Mouse (Mus musculus): ENCODE results near the gene Haus6. TPM values are rescaled to one million over a fixed set of nuclear protein-coding genes. Genes with fewer than 3 reads are reported as not detected.
"Not testable (repeated sequence)": the region's sequence is repeated elsewhere in the genome, so short reads cannot be mapped to it uniquely, and the experiment has no call there.

The Haus6 gene
- polyA plus RNA-seq, 1 experiment from 2014 or later = 9.2 TPM

- no peak for ATAC-seq (replicated peaks; ENCODE audit: extremely low read depth, insufficient read depth, low FRiP score)
- no peaks in the 10 kb centered on the region for H3K9me3 ChIP-seq (replicated peaks; ENCODE audit: control insufficient read depth, low read length)
- no peaks in the 10 kb centered on the region for H3K27me3 ChIP-seq (ENCODE audit: control insufficient read depth, insufficient read depth, low read length)
- no peak overlapping the region for H3K4me2 ChIP-seq (ENCODE audit: low read depth, low read length)
- no peak overlapping the region for H3K27ac ChIP-seq (ENCODE audit: low read length)
- no peak overlapping the region for H3K9ac ChIP-seq (ENCODE audit: low read length)
- no peak overlapping the region for H3K4me3 ChIP-seq (ENCODE audit: low read length)
- WGBS = 71% methylated on average over 4 of the region's 4 CpGs
- no peaks in the 10 kb centered on the region for H3K4me1 ChIP-seq (ENCODE audit: control insufficient read depth, insufficient read depth, low read length)
- H3K36me3 ChIP-seq (ENCODE audit: control insufficient read depth, insufficient read depth) = no peaks in the 10 kb centered on the region
Observed at GRCm38 (mm10) chr4:86631831-86632230, 20.0 kb upstream of the Haus6 start.

- not testable (repeated sequence) for H3K4me3 ChIP-seq (ENCODE audit: low read length); H3K9ac ChIP-seq (ENCODE audit: low read length); ATAC-seq (replicated peaks; ENCODE audit: extremely low read depth, insufficient read depth, low FRiP score); H3K36me3 ChIP-seq (ENCODE audit: control insufficient read depth, insufficient read depth); H3K4me1 ChIP-seq (ENCODE audit: control insufficient read depth, insufficient read depth, low read length); H3K27ac ChIP-seq (ENCODE audit: low read length); H3K27me3 ChIP-seq (ENCODE audit: control insufficient read depth, insufficient read depth, low read length); H3K4me2 ChIP-seq (ENCODE audit: low read depth, low read length); H3K9me3 ChIP-seq (replicated peaks; ENCODE audit: control insufficient read depth, low read length)
- 86% methylated on average over 7 of the region's 7 CpGs for WGBS
Observed at GRCm38 (mm10) chr4:86626496-86626895, 14.6 kb upstream of the Haus6 start.

GRCm38 (mm10) chr4:86625463-86625862 lies 13.6 kb upstream of the Haus6 start:
- Histone ChIP-seq H3K9ac (ENCODE audit: low read length) (no peak overlapping the region), H3K4me3 (ENCODE audit: low read length) (no peak overlapping the region), H3K4me1 (ENCODE audit: control insufficient read depth, insufficient read depth, low read length) (no peaks in the 10 kb centered on the region), H3K9me3 (replicated peaks; ENCODE audit: control insufficient read depth, low read length) (no peaks in the 10 kb centered on the region), H3K27me3 (ENCODE audit: control insufficient read depth, insufficient read depth, low read length) (no peaks in the 10 kb centered on the region), H3K4me2 (ENCODE audit: low read depth, low read length) (no peak overlapping the region), H3K36me3 (ENCODE audit: control insufficient read depth, insufficient read depth) (no peaks in the 10 kb centered on the region), H3K27ac (ENCODE audit: low read length) (no peak overlapping the region)
- WGBS = 79% methylated on average over 5 of the region's 5 CpGs
- ATAC-seq (replicated peaks; ENCODE audit: extremely low read depth, insufficient read depth, low FRiP score) = no peak

- not testable (repeated sequence) for ATAC-seq (replicated peaks; ENCODE audit: extremely low read depth, insufficient read depth, low FRiP score); H3K36me3 ChIP-seq (ENCODE audit: control insufficient read depth, insufficient read depth)
- 78% methylated on average over 1 of the region's 1 CpGs for WGBS
Observed at GRCm38 (mm10) chr4:86622532-86622931, 10.7 kb upstream of the Haus6 start.

DNA sequence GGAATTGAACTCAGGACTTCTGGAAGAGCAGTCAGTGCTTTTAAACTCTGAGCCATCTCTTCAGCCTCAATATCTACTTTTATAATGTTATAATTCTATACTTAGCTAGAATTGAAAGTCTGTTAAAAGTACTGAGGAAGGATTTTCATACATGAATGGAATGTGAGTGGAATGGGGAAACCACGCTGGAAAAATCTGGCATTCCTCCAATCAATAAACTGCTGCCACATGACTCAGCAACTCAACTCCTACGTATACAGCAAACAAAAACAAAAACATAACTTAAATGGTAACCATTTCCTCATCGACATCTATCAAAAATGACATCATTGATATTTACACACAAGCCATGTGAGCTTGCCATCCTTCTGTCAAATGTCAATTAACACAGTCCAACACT lies 10.3 kb upstream of the Haus6 start:
- Histone ChIP-seq H3K27me3 (ENCODE audit: control insufficient read depth, insufficient read depth, low read length) (no peaks in the 10 kb centered on the region), H3K4me1 (ENCODE audit: control insufficient read depth, insufficient read depth, low read length) (no peaks in the 10 kb centered on the region), H3K4me3 (ENCODE audit: low read length) (no peak overlapping the region), H3K4me2 (ENCODE audit: low read depth, low read length) (no peak overlapping the region), H3K27ac (ENCODE audit: low read length) (no peak overlapping the region), H3K9ac (ENCODE audit: low read length) (no peak overlapping the region), H3K9me3 (replicated peaks; ENCODE audit: control insufficient read depth, low read length) (no peaks in the 10 kb centered on the region), H3K36me3 (ENCODE audit: control insufficient read depth, insufficient read depth) (no peaks in the 10 kb centered on the region)
- WGBS = 60% methylated on average over 3 of the region's 3 CpGs
- ATAC-seq (replicated peaks; ENCODE audit: extremely low read depth, insufficient read depth, low FRiP score) = no peak

More at GRCm38 (mm10) chr4:86622532-86622931, 10.7 kb upstream of the Haus6 start:
- not testable (repeated sequence) for H3K4me3 ChIP-seq (ENCODE audit: low read length); H3K9me3 ChIP-seq (replicated peaks; ENCODE audit: control insufficient read depth, low read length); H3K4me1 ChIP-seq (ENCODE audit: control insufficient read depth, insufficient read depth, low read length); H3K9ac ChIP-seq (ENCODE audit: low read length); H3K4me2 ChIP-seq (ENCODE audit: low read depth, low read length); H3K27me3 ChIP-seq (ENCODE audit: control insufficient read depth, insufficient read depth, low read length); H3K27ac ChIP-seq (ENCODE audit: low read length)

GRCm38 (mm10) chr4:86620506-86620905 lies 8.7 kb upstream of the Haus6 start:
- H3K27me3 ChIP-seq (ENCODE audit: control insufficient read depth, insufficient read depth, low read length) = no peaks in the 10 kb centered on the region
- 65% methylated on average over 2 of the region's 2 CpGs for WGBS
- no peak overlapping the region for H3K4me3 ChIP-seq (ENCODE audit: low read length)
- H3K4me2 ChIP-seq (ENCODE audit: low read depth, low read length) = no peak overlapping the region
- H3K36me3 ChIP-seq (ENCODE audit: control insufficient read depth, insufficient read depth) = no peaks in the 10 kb centered on the region
- no peak overlapping the region for H3K9ac ChIP-seq (ENCODE audit: low read length)
- no peak overlapping the region for H3K27ac ChIP-seq (ENCODE audit: low read length)
- no peak for ATAC-seq (replicated peaks; ENCODE audit: extremely low read depth, insufficient read depth, low FRiP score)
- no peaks in the 10 kb centered on the region for H3K9me3 ChIP-seq (replicated peaks; ENCODE audit: control insufficient read depth, low read length)
- no peaks in the 10 kb centered on the region for H3K4me1 ChIP-seq (ENCODE audit: control insufficient read depth, insufficient read depth, low read length)

DNA sequence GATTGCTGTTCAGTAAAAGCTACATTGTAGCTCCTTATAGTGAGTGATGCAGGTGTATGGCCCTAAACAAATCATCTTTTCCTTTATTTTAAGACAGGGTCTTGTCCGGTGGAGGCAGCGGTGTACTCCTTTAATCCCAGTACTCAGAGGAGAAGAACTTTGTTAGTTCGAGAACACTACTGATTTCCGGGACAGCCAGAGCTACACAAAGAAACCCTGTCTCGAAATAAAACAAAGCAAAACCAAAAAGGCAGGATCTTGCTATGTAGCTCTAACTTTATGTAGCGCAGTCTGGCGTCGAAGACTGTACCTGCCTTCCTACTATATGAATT lies 400 bp upstream of the Haus6 start:
- no peaks in the 10 kb centered on the region for H3K36me3 ChIP-seq (ENCODE audit: control insufficient read depth, insufficient read depth)
- 25% methylated on average over 8 of the region's 8 CpGs for WGBS
- H3K9me3 ChIP-seq (replicated peaks; ENCODE audit: control insufficient read depth, low read length) = no peaks in the 10 kb centered on the region
- H3K4me2 ChIP-seq (ENCODE audit: low read depth, low read length) = peak overlapping the region; percentile 61
- no peak for ATAC-seq (replicated peaks; ENCODE audit: extremely low read depth, insufficient read depth, low FRiP score)
- H3K4me1 ChIP-seq (ENCODE audit: control insufficient read depth, insufficient read depth, low read length) = peaks cover 8% of the 10 kb centered on the region
- peak overlapping the region; percentile 73 for H3K4me3 ChIP-seq (ENCODE audit: low read length)
- peak overlapping the region; percentile 65 for H3K9ac ChIP-seq (ENCODE audit: low read length)
- no peaks in the 10 kb centered on the region for H3K27me3 ChIP-seq (ENCODE audit: control insufficient read depth, insufficient read depth, low read length)
- peak overlapping the region; percentile 47 for H3K27ac ChIP-seq (ENCODE audit: low read length)

GRCm38 (mm10) chr4:86591304-86591703 lies 20.6 kb downstream of the Haus6 start:
- Histone ChIP-seq H3K36me3 (ENCODE audit: control insufficient read depth, insufficient read depth) (peaks cover 21% of the 10 kb centered on the region; the same call in 1 of the 2 replicates), H3K4me2 (ENCODE audit: low read depth, low read length) (no peak overlapping the region), H3K4me3 (ENCODE audit: low read length) (no peak overlapping the region), H3K9me3 (replicated peaks; ENCODE audit: control insufficient read depth, low read length) (no peaks in the 10 kb centered on the region), H3K27ac (ENCODE audit: low read length) (no peak overlapping the region), H3K4me1 (ENCODE audit: control insufficient read depth, insufficient read depth, low read length) (no peaks in the 10 kb centered on the region), H3K9ac (ENCODE audit: low read length) (no peak overlapping the region), H3K27me3 (ENCODE audit: control insufficient read depth, insufficient read depth, low read length) (no peaks in the 10 kb centered on the region)
- 88% methylated on average over 2 of the region's 2 CpGs for WGBS
- ATAC-seq (replicated peaks; ENCODE audit: extremely low read depth, insufficient read depth, low FRiP score) = no peak

DNA sequence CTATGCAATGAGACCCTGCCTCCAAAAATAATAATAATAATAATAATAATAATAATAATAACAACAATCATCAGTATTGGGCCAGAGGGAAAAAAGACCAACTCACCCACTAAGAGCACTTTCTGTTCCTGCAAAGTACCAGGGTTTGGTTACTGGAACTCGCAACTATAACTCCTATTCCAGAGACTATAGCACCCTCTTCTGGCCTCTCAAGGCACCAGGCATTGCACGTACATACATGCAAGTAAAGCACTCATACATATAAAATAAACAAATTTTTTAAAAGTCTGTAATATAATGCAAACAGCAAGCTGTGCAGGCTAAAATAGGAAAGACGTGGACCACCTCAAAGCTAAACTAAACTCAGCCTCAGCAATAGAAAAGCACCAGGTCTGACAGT lies 23.6 kb downstream of the Haus6 start:
- Histone ChIP-seq H3K4me1 (ENCODE audit: control insufficient read depth, insufficient read depth, low read length) (no peaks in the 10 kb centered on the region), H3K4me2 (ENCODE audit: low read depth, low read length) (no peak overlapping the region), H3K27me3 (ENCODE audit: control insufficient read depth, insufficient read depth, low read length) (no peaks in the 10 kb centered on the region), H3K9ac (ENCODE audit: low read length) (no peak overlapping the region), H3K9me3 (replicated peaks; ENCODE audit: control insufficient read depth, low read length) (no peaks in the 10 kb centered on the region), H3K4me3 (ENCODE audit: low read length) (no peak overlapping the region), H3K27ac (ENCODE audit: low read length) (no peak overlapping the region), H3K36me3 (ENCODE audit: control insufficient read depth, insufficient read depth) (peaks cover 37% of the 10 kb centered on the region)
- no peak for ATAC-seq (replicated peaks; ENCODE audit: extremely low read depth, insufficient read depth, low FRiP score)
- WGBS = 86% methylated on average over 3 of the region's 3 CpGs

DNA sequence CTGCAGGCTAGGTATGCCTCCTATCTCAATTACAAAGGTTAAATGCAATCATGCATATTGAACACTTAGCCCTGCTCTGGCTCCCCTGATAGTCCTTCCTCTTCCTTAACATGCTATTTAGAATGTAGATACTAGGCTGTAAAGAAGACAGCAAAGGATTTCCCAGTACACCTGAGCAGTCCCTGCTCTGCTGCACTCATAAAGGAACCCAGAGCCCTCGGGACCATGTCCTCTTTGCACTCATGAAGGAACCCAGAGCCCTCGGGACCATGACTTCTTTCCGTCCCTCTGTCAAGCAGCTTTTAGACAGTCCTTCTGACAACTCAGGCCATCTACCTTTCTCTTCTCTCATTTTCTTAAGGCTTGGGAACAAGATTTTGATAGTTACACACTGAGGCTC lies 31.3 kb downstream of the Haus6 start:
- Histone ChIP-seq H3K9me3 (replicated peaks; ENCODE audit: control insufficient read depth, low read length) (no peaks in the 10 kb centered on the region), H3K4me2 (ENCODE audit: low read depth, low read length) (no peak overlapping the region), H3K27me3 (ENCODE audit: control insufficient read depth, insufficient read depth, low read length) (no peaks in the 10 kb centered on the region), H3K27ac (ENCODE audit: low read length) (no peak overlapping the region), H3K4me1 (ENCODE audit: control insufficient read depth, insufficient read depth, low read length) (peaks cover 13% of the 10 kb centered on the region), H3K36me3 (ENCODE audit: control insufficient read depth, insufficient read depth) (peaks cover 21% of the 10 kb centered on the region), H3K9ac (ENCODE audit: low read length) (no peak overlapping the region), H3K4me3 (ENCODE audit: low read length) (no peak overlapping the region)
- 84% methylated on average over 3 of the region's 3 CpGs for WGBS
- ATAC-seq (replicated peaks; ENCODE audit: extremely low read depth, insufficient read depth, low FRiP score) = no peak

Measured in heart, embryonic 16.5 days (tissue).